Mouse (Mus musculus): ENCODE data around the gene Lipt2. TPM values are rescaled to one million over a fixed set of nuclear protein-coding genes. Genes with fewer than 3 reads are reported as not detected.

The Lipt2 gene
- 1 to 10 TPM; 1.6 to 4.1 TPM for polyA plus RNA-seq (2017; shearing (Covaris generic))

GRCm38 (mm10) chr7:100159105-100159841, at the start of gene Lipt2:
Lipt2 (plus strand) TSS chr7:100159277.

DNA sequence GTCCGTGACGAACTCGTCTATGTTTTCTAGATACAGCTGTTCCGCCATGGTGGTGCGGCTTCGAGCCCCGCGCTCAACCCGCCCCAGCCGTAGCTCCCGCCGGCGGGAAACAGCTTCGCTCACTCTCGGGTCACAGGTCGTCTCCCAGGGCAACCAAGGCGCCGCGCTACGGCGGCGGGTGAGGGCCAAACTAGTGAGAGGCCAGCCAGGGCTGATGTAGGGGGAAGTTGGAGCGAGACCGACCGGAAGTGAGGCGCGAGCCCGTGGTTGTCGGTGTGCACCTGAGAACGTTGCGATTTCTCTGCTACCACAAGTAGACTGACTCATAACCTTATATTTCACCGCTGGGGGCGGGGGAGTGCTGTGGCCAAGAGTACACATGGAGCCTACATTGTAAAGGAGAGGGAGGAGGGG, 37.7 kb upstream of the Lipt2 start, which contains the start of gene Pold3:
Gene Pold3, minus strand, starts transcription at position 190 of the 414 bp plus-strand sequence.

GRCm38 (mm10) chr7:100176269-100176668, 17.2 kb downstream of the Lipt2 start, which contains the start of gene Kcne3:
Kcne3 (plus strand) TSS chr7:100176502.

Other genes starting within 250 kb of the Lipt2 start
- 10 to 100 TPM in 1 of 2 experiments, 1 to 10 TPM in 1; 6.8 to 11.0 TPM for gene Rnf169, start 178.8 kb upstream of the Lipt2 start, polyA plus RNA-seq (2017; shearing (Covaris generic))
- gene Chrdl2, start 153.1 kb upstream of the Lipt2 start, polyA plus RNA-seq (2017; shearing (Covaris generic)), result under 1 TPM in 1 of 2 experiments, not detected in 1; 0.29 TPM
- 10 to 100 TPM; 36.4 to 45.9 TPM for gene Pold3, start 37.7 kb upstream of the Lipt2 start, polyA plus RNA-seq (2017; shearing (Covaris generic))
- gene Kcne3, start 17.2 kb downstream of the Lipt2 start, polyA plus RNA-seq (2017; shearing (Covaris generic)), result under 1 TPM in 1 of 2 experiments, not detected in 1; 0.22 TPM
- gene Pgm2l1, start 68.1 kb downstream of the Lipt2 start, polyA plus RNA-seq (2017; shearing (Covaris generic)), result 1 to 10 TPM; 2.1 to 4.7 TPM
- under 1 TPM in 1 of 2 experiments, not detected in 1; 0.18 TPM for gene P4ha3, start 126.2 kb downstream of the Lipt2 start, polyA plus RNA-seq (2017; shearing (Covaris generic))
- 10 to 100 TPM; 26.5 to 39.8 TPM for gene C2cd3, start 213.0 kb downstream of the Lipt2 start, polyA plus RNA-seq (2017; shearing (Covaris generic))
- 10 to 100 TPM; 33.1 to 37.5 TPM for gene Ppme1, start 213.0 kb downstream of the Lipt2 start, polyA plus RNA-seq (2017; shearing (Covaris generic))

Data from activated CD4-positive, CD25-positive, alpha-beta regulatory T cell (primary cell).